Mouse (Mus musculus): ENCODE measurements around the gene Cdkl3. TPM values are rescaled to one million over a fixed set of nuclear protein-coding genes. Genes with fewer than 3 reads are reported as not detected.
"Not testable (repeated sequence)": the region's sequence is repeated elsewhere in the genome, so short reads cannot be mapped to it uniquely, and the experiment has no call there.

The Cdkl3 gene
- polyA plus RNA-seq, 2 experiments, result 0.75 to 0.81 TPM

GRCm38 (mm10) chr11:52117156-52117555, 113.1 kb downstream of the Cdkl3 start:
- Histone ChIP-seq H3K27me3 (ENCODE audit: control insufficient read depth, insufficient read depth, low read length) (no peaks in the 10 kb centered on the region), H3K36me3 (replicated peaks; ENCODE audit: control insufficient read depth, insufficient read depth, low read depth) (peaks cover 78% of the 10 kb centered on the region), H3K4me2 (ENCODE audit: low read depth) (no peak overlapping the region), H3K4me1 (replicated peaks; ENCODE audit: control insufficient read depth in 2 of 2, insufficient read depth in 2 of 2, low read length in 1 of 2) (peaks cover 21 to 23% of the 10 kb centered on the region in 2 experiments), H3K9me3 (ENCODE audit: control insufficient read depth, low read length) (no peaks in the 10 kb centered on the region; the same call in 1 of the 2 replicates), H3K27ac (no peak overlapping the region), H3K9ac (replicated peaks) (no peak overlapping the region), H3K4me3 (ENCODE audit: insufficient read depth in 1 of 2, low read depth in 2 of 2, low read length in 2 of 2) (no peak overlapping the region)
- TF ChIP-seq EP300 (IDR thresholded peaks at IDR 0.05; ENCODE audit: low read depth) (no peak), CTCF (IDR thresholded peaks at IDR 0.05; ENCODE audit: low read depth) (no peak)
- DNase-seq (ENCODE audit: low read depth in 3 of 3, low spot score in 3 of 3), result no peak
- ATAC-seq (ENCODE audit: insufficient read depth), result no peak
- WGBS (ENCODE audit: insufficient replicate concordance), result 85% methylated on average over 7 of the region's 7 CpGs

GRCm38 (mm10) chr11:52120415-52120814, 116.4 kb downstream of the Cdkl3 start:
- peak; percentile 53 for TF ChIP-seq CTCF (IDR thresholded peaks at IDR 0.05; ENCODE audit: low read depth)
- not testable (repeated sequence) for H3K27ac ChIP-seq; H3K4me3 ChIP-seq (ENCODE audit: insufficient read depth in 1 of 2, low read depth in 2 of 2, low read length in 2 of 2); H3K27me3 ChIP-seq (ENCODE audit: control insufficient read depth, insufficient read depth, low read length); H3K9me3 ChIP-seq (ENCODE audit: control insufficient read depth, low read length); DNase-seq (ENCODE audit: low read depth in 3 of 3, low spot score in 3 of 3); ATAC-seq (ENCODE audit: insufficient read depth); H3K9ac ChIP-seq (replicated peaks); H3K4me2 ChIP-seq (ENCODE audit: low read depth)
- Histone ChIP-seq H3K36me3 (replicated peaks; ENCODE audit: control insufficient read depth, insufficient read depth, low read depth) (peaks cover 90% of the 10 kb centered on the region), H3K4me1 (replicated peaks; ENCODE audit: control insufficient read depth in 2 of 2, insufficient read depth in 2 of 2, low read length in 1 of 2) (peaks cover 12 to 16% of the 10 kb centered on the region in 2 experiments)

GRCm38 (mm10) chr11:52122045-52122444, 118.0 kb downstream of the Cdkl3 start:
- Histone ChIP-seq H3K4me1 (replicated peaks; ENCODE audit: control insufficient read depth in 2 of 2, insufficient read depth in 2 of 2, low read length in 1 of 2) (peaks cover 0 to 5% of the 10 kb centered on the region in 2 experiments; a peak in 1 of 4 replicates), H3K9ac (replicated peaks) (no peak overlapping the region), H3K27me3 (ENCODE audit: control insufficient read depth, insufficient read depth, low read length) (no peaks in the 10 kb centered on the region), H3K4me3 (ENCODE audit: insufficient read depth in 1 of 2, low read depth in 2 of 2, low read length in 2 of 2) (no peak overlapping the region), H3K27ac (no peak overlapping the region), H3K9me3 (ENCODE audit: control insufficient read depth, low read length) (no peaks in the 10 kb centered on the region; the same call in 1 of the 2 replicates), H3K4me2 (ENCODE audit: low read depth) (no peak overlapping the region), H3K36me3 (replicated peaks; ENCODE audit: control insufficient read depth, insufficient read depth, low read depth) (peaks cover 76% of the 10 kb centered on the region)
- TF ChIP-seq EP300 (IDR thresholded peaks at IDR 0.05; ENCODE audit: low read depth), result no peak
- no peak for TF ChIP-seq CTCF (IDR thresholded peaks at IDR 0.05; ENCODE audit: low read depth)
- ATAC-seq (ENCODE audit: insufficient read depth) (no peak), DNase-seq (ENCODE audit: low read depth in 3 of 3, low spot score in 3 of 3) (no peak)
- 87% methylated on average over 6 of the region's 6 CpGs for WGBS (ENCODE audit: insufficient replicate concordance)

- no peak for DNase-seq (ENCODE audit: low read depth in 3 of 3, low spot score in 3 of 3)
- Histone ChIP-seq H3K27me3 (ENCODE audit: control insufficient read depth, insufficient read depth, low read length) (no peaks in the 10 kb centered on the region), H3K27ac (no peak overlapping the region), H3K36me3 (replicated peaks; ENCODE audit: control insufficient read depth, insufficient read depth, low read depth) (peaks cover 52% of the 10 kb centered on the region), H3K4me2 (ENCODE audit: low read depth) (no peak overlapping the region), H3K9me3 (ENCODE audit: control insufficient read depth, low read length) (no peaks in the 10 kb centered on the region; the same call in 1 of the 2 replicates), H3K9ac (replicated peaks) (no peak overlapping the region), H3K4me3 (ENCODE audit: insufficient read depth in 1 of 2, low read depth in 2 of 2, low read length in 2 of 2) (no peak overlapping the region), H3K4me1 (replicated peaks; ENCODE audit: control insufficient read depth in 2 of 2, insufficient read depth in 2 of 2, low read length in 1 of 2) (peaks cover 0 to 5% of the 10 kb centered on the region in 2 experiments; a peak in 1 of 4 replicates)
- ATAC-seq (ENCODE audit: insufficient read depth), result peak; percentile 28; the same call in 1 of the 2 replicates
- no peak for TF ChIP-seq CTCF (IDR thresholded peaks at IDR 0.05; ENCODE audit: low read depth)
- 58% methylated on average over 4 of the region's 4 CpGs for WGBS (ENCODE audit: insufficient replicate concordance)
These were observed 120.4 kb downstream of the Cdkl3 start for GRCm38 (mm10) chr11:52124468-52124867.

GRCm38 (mm10) chr11:52127169-52127568, 123.1 kb downstream of the Cdkl3 start:
- Histone ChIP-seq H3K9ac (replicated peaks) (no peak overlapping the region), H3K9me3 (ENCODE audit: control insufficient read depth, low read length) (no peaks in the 10 kb centered on the region), H3K36me3 (replicated peaks; ENCODE audit: control insufficient read depth, insufficient read depth, low read depth) (peaks cover 28% of the 10 kb centered on the region), H3K27me3 (ENCODE audit: control insufficient read depth, insufficient read depth, low read length) (no peaks in the 10 kb centered on the region), H3K4me1 (replicated peaks; ENCODE audit: control insufficient read depth in 2 of 2, insufficient read depth in 2 of 2, low read length in 1 of 2) (peaks cover 0 to 5% of the 10 kb centered on the region in 2 experiments; a peak in 1 of 4 replicates), H3K4me2 (ENCODE audit: low read depth) (no peak overlapping the region), H3K4me3 (ENCODE audit: insufficient read depth in 1 of 2, low read depth in 2 of 2, low read length in 2 of 2) (no peak overlapping the region), H3K27ac (no peak overlapping the region)
- TF ChIP-seq EP300 (IDR thresholded peaks at IDR 0.05; ENCODE audit: low read depth) (no peak), CTCF (IDR thresholded peaks at IDR 0.05; ENCODE audit: low read depth) (no peak)
- no peak for DNase-seq (ENCODE audit: low read depth in 3 of 3, low spot score in 3 of 3)
- ATAC-seq (ENCODE audit: insufficient read depth), result no peak
- WGBS (ENCODE audit: insufficient replicate concordance), result 73% methylated on average over 3 of the region's 3 CpGs

Data from liver, embryonic 14.5 days (tissue).